ENCODE assay signal across 30 mouse cellular contexts in the genomic region with DNA sequence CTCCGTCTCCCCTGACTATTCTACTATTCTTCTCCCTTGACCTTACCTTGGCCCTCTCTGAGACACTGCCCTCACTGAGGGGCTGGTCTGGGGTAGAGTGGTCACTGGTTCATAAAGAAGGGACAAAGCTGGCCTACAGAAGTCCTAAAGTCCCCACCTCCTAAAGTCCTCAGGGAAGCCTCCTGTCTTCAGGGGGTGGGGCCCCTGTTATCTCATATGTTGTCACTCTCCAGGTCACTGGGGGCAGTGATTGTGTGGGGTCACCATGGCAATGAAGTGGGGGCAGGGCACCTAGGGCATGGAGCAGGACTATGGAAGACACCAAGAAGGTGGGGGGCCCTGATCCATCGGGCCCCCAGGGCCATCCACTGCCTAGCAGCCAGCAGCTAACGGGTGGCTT. TPM values are rescaled to one million over a fixed set of nuclear protein-coding genes. Genes with fewer than 3 reads are reported as not detected.
A peak's percentile ranks its signal among the peaks of the same experiment; 100 is the strongest.
DNase-seq lines count a peak whose midpoint lies in the region; ATAC-seq and TF ChIP-seq lines count a peak whose summit lies in the region.
"Had no signal": no experiment of that assay in that cellular context is flagged by ENCODE, and none has a peak within 500 bp of the region (broad histone marks: within the 10 kb centered on the region; RNA-seq: fewer than 3 reads in every experiment).

A gene (plus strand): TSS at position 301 of the 400 bp plus-strand sequence.

- H3K27me3 ChIP-seq in forebrain, postnatal 0 days (ENCODE audit: insufficient read depth, low read length): no peaks in the 10 kb centered on the region
- no peaks in the 10 kb centered on the region for H3K27me3 ChIP-seq in forebrain, embryonic 14.5 days (replicated peaks; ENCODE audit: control insufficient read depth, insufficient read depth, low read length)
- no peaks in the 10 kb centered on the region for H3K27me3 ChIP-seq in hindbrain, postnatal 0 days (ENCODE audit: insufficient read depth, low read length)
- H3K27me3 ChIP-seq in hindbrain, embryonic 13.5 days: no peaks in the 10 kb centered on the region
- H3K27me3 ChIP-seq in lung, embryonic 15.5 days: no peaks in the 10 kb centered on the region
- H3K27me3 ChIP-seq: embryonic facial prominence, embryonic 15.5 days had no signal

- DNase-seq in forebrain, postnatal 0 days: no peak
- DNase-seq in forebrain, embryonic 14.5 days (ENCODE audit: low spot score): no peak
- DNase-seq in hindbrain, postnatal 0 days (ENCODE audit: low spot score): no peak
- no peak for DNase-seq in lung, postnatal 10 days
- DNase-seq: adrenal gland, postnatal 25 days; cerebellum, adult 9-10 months; gastrocnemius, adult 2 months; heart, postnatal 4 days; kidney, adult 2 months; lung, adult 18-20 months; right cerebral cortex, adult 18-20 months had no signal

- WGBS in forebrain, postnatal 0 days: 80% methylated on average over 3 of the region's 3 CpGs
- WGBS in forebrain, embryonic 14.5 days: 72% methylated on average over 3 of the region's 3 CpGs
- WGBS in hindbrain, postnatal 0 days: 78% methylated on average over 3 of the region's 3 CpGs
- WGBS in hindbrain, embryonic 13.5 days: 84% methylated on average over 3 of the region's 3 CpGs
- 62% methylated on average over 3 of the region's 3 CpGs for WGBS in lung, embryonic 15.5 days
- WGBS in olfactory bulb, adult 2 months: 88% methylated on average over 3 of the region's 3 CpGs

- H3K9ac ChIP-seq in forebrain, postnatal 0 days: no peak within 1 kb of the TSS
- no peak within 1 kb of the TSS for H3K9ac ChIP-seq in forebrain, embryonic 14.5 days (ENCODE audit: low read length)
- no peak within 1 kb of the TSS for H3K9ac ChIP-seq in hindbrain, postnatal 0 days (replicated peaks; ENCODE audit: low read length)
- no peak within 1 kb of the TSS for H3K9ac ChIP-seq in hindbrain, embryonic 13.5 days
- no peak within 1 kb of the TSS for H3K9ac ChIP-seq in lung, embryonic 15.5 days
- H3K9ac ChIP-seq: embryonic facial prominence, embryonic 15.5 days; heart, embryonic 12.5 days had no signal

- no peak for ATAC-seq in forebrain, postnatal 0 days
- no peak for ATAC-seq in forebrain, embryonic 14.5 days
- 0 out of 2 replicates have a peak, but pooled peaks have one; percentile 4 for ATAC-seq in hindbrain, postnatal 0 days
- no peak for ATAC-seq in hindbrain, embryonic 13.5 days (ENCODE audit: low FRiP score)
- peak; percentile 15; the same call in 1 of the 2 replicates for ATAC-seq in lung, embryonic 15.5 days (ENCODE audit: borderline replicate concordance, extremely low read depth, low FRiP score, low TSS enrichment)
- ATAC-seq: CD4-positive, CD25-positive, alpha-beta regulatory T cell, adult 4 months; midbrain, embryonic 16.5 days had no signal

- no peak for TF ChIP-seq CTCF in forebrain, postnatal 0 days (IDR thresholded peaks at IDR 0.05; ENCODE audit: low read depth)
- TF ChIP-seq CTCF in hindbrain, postnatal 0 days (IDR thresholded peaks at IDR 0.05; ENCODE audit: low read depth): no peak
- no peak for TF ChIP-seq CTCF in olfactory bulb, adult 2 months (IDR thresholded peaks at IDR 0.05; ENCODE audit: insufficient read depth, low read depth, low read length)

- H3K4me1 ChIP-seq in forebrain, postnatal 0 days (ENCODE audit: insufficient read depth): peaks cover 14% of the 10 kb centered on the region
- H3K4me1 ChIP-seq in forebrain, embryonic 14.5 days (ENCODE audit: control insufficient read depth, insufficient read depth, low read length): peaks cover 5% of the 10 kb centered on the region; the same call in 1 of the 2 replicates
- peaks cover 14% of the 10 kb centered on the region; the same call in 1 of the 2 replicates for H3K4me1 ChIP-seq in hindbrain, postnatal 0 days (ENCODE audit: insufficient read depth, low read length)
- peaks cover 29% of the 10 kb centered on the region for H3K4me1 ChIP-seq in hindbrain, embryonic 13.5 days (replicated peaks)
- H3K4me1 ChIP-seq in lung, embryonic 15.5 days: peaks cover 32% of the 10 kb centered on the region
- H3K4me1 ChIP-seq in olfactory bulb, adult 2 months (ENCODE audit: control insufficient read depth, insufficient read depth, low read length): peaks cover 63% of the 10 kb centered on the region

- no peaks in the 10 kb centered on the region for H3K36me3 ChIP-seq in forebrain, postnatal 0 days (ENCODE audit: insufficient read depth)
- H3K36me3 ChIP-seq in forebrain, embryonic 14.5 days (ENCODE audit: control insufficient read depth, insufficient read depth, low read length): no peaks in the 10 kb centered on the region
- no peaks in the 10 kb centered on the region for H3K36me3 ChIP-seq in hindbrain, postnatal 0 days (ENCODE audit: insufficient read depth, low read length)
- H3K36me3 ChIP-seq in hindbrain, embryonic 13.5 days: no peaks in the 10 kb centered on the region
- H3K36me3 ChIP-seq in lung, embryonic 15.5 days: no peaks in the 10 kb centered on the region
- H3K36me3 ChIP-seq: embryonic facial prominence, embryonic 15.5 days; heart, embryonic 12.5 days; midbrain, embryonic 10.5 days had no signal

- H3K4me2 ChIP-seq in forebrain, postnatal 0 days (ENCODE audit: low read depth): no peak within 1 kb of the TSS
- no peak within 1 kb of the TSS for H3K4me2 ChIP-seq in forebrain, embryonic 14.5 days (ENCODE audit: low read length)
- no peak within 1 kb of the TSS for H3K4me2 ChIP-seq in hindbrain, postnatal 0 days (ENCODE audit: low read depth, low read length)
- no peak within 1 kb of the TSS for H3K4me2 ChIP-seq in hindbrain, embryonic 13.5 days
- no peak within 1 kb of the TSS for H3K4me2 ChIP-seq in lung, embryonic 15.5 days
- H3K4me2 ChIP-seq: embryonic facial prominence, embryonic 15.5 days; liver, embryonic 11.5 days had no signal

- H3K27ac ChIP-seq in forebrain, postnatal 0 days (ENCODE audit: low read depth, low read length): peak within 1 kb of the TSS; percentile 59
- H3K27ac ChIP-seq in forebrain, embryonic 14.5 days (ENCODE audit: low read depth, low read length): no peak within 1 kb of the TSS
- H3K27ac ChIP-seq in hindbrain, postnatal 0 days: no peak within 1 kb of the TSS
- no peak within 1 kb of the TSS for H3K27ac ChIP-seq in hindbrain, embryonic 13.5 days
- H3K27ac ChIP-seq in lung, embryonic 15.5 days: peak within 1 kb of the TSS; percentile 83
- 0 out of 2 replicates have a peak within 1 kb of the TSS, but pooled peaks have one; percentile 46 for H3K27ac ChIP-seq in olfactory bulb, adult 2 months (ENCODE audit: insufficient read depth, low read depth, low read length)
- H3K27ac ChIP-seq: embryonic facial prominence, embryonic 15.5 days; gastrocnemius, adult 2 months; midbrain, embryonic 10.5 days had no signal

- H3K9me3 ChIP-seq in forebrain, postnatal 0 days (ENCODE audit: low read length): no peaks in the 10 kb centered on the region
- H3K9me3 ChIP-seq in forebrain, embryonic 14.5 days (replicated peaks; ENCODE audit: control insufficient read depth, low read length): no peaks in the 10 kb centered on the region
- no peaks in the 10 kb centered on the region for H3K9me3 ChIP-seq in hindbrain, postnatal 0 days (ENCODE audit: low read length)
- no peaks in the 10 kb centered on the region for H3K9me3 ChIP-seq in hindbrain, embryonic 13.5 days
- no peaks in the 10 kb centered on the region for H3K9me3 ChIP-seq in lung, embryonic 15.5 days
- H3K9me3 ChIP-seq: embryonic facial prominence, embryonic 15.5 days; heart, embryonic 12.5 days; midbrain, embryonic 10.5 days had no signal

- H3K4me3 ChIP-seq in forebrain, postnatal 0 days (ENCODE audit: low read depth, low read length): no peak within 1 kb of the TSS
- H3K4me3 ChIP-seq in forebrain, embryonic 14.5 days (ENCODE audit: low read depth, low read length): no peak within 1 kb of the TSS
- H3K4me3 ChIP-seq in hindbrain, postnatal 0 days (ENCODE audit: low read length): no peak within 1 kb of the TSS
- H3K4me3 ChIP-seq in hindbrain, embryonic 13.5 days: no peak within 1 kb of the TSS
- no peak within 1 kb of the TSS for H3K4me3 ChIP-seq in lung, embryonic 15.5 days
- no peak within 1 kb of the TSS for H3K4me3 ChIP-seq in olfactory bulb, adult 2 months (ENCODE audit: insufficient read depth, low read depth, low read length)
- H3K4me3 ChIP-seq: embryonic facial prominence, embryonic 15.5 days; gastrocnemius, adult 2 months; heart, embryonic 12.5 days; midbrain, embryonic 10.5 days had no signal

- TF ChIP-seq POLR2A in olfactory bulb, adult 2 months (IDR thresholded peaks at IDR 0.05; ENCODE audit: insufficient read depth, low read depth, low read length): no peak

RNA-seq across cellular contexts. Expression of the gene that starts here (rescaled TPM):
- total RNA-seq in forebrain, postnatal 0 days (2014; rRNA removed): not detected in 2 replicates
- not detected in 2 replicates for polyA plus RNA-seq in forebrain, postnatal 0 days (2015; fragmentation: Nextera tagmentation; extraction: Ambion mirVana)
- not detected in 2 replicates for polyA plus RNA-seq in forebrain, embryonic 14.5 days (2014; fragmentation: Nextera tagmentation; extraction: Ambion mirVana)
- not detected in 2 replicates for total RNA-seq in hindbrain, postnatal 0 days (2014; rRNA removed)
- not detected in 2 replicates for polyA plus RNA-seq in hindbrain, postnatal 0 days (2015; fragmentation: Nextera tagmentation; extraction: Ambion mirVana)
- polyA plus RNA-seq in hindbrain, embryonic 13.5 days (2015; fragmentation: Nextera tagmentation; extraction: Ambion mirVana): not detected in 2 replicates
- not detected in 2 replicates for polyA plus RNA-seq in lung, embryonic 15.5 days (2015; fragmentation: Nextera tagmentation; extraction: Ambion mirVana)
- polyA plus RNA-seq in olfactory bulb, adult 2 months (2012; ENCODE audit: insufficient read depth, insufficient read length, low replicate concordance, missing spikeins): not detected in 2 replicates
- total RNA-seq: adrenal gland, postnatal 25 days; common myeloid progenitor, adult 5-6 weeks; gastrocnemius, adult 2 months; gastrocnemius, postnatal 4 days; heart, postnatal 4 days; layer of hippocampus, postnatal 14 days; left cerebral cortex, postnatal 10 days had no signal
- polyA plus RNA-seq: brain, embryonic 14.5 days; CD4-positive, CD25-positive, alpha-beta regulatory T cell, adult 4 months; embryonic facial prominence, embryonic 15.5 days; frontal cortex, adult 2 months; heart, embryonic 12.5 days; limb, embryonic 11.5 days; liver, embryonic 11.5 days; midbrain, embryonic 10.5 days; midbrain, embryonic 16.5 days; neural tube, embryonic 14.5 days; stomach, embryonic 14.5 days; thymus, postnatal 0 days had no signal

Comparison
In these comparisons a context has a peak if more than half of its experiments do, and no peak if none do; other contexts are left out.
1. H3K27ac ChIP-seq: peak in forebrain, postnatal 0 days (single experiment) and olfactory bulb, adult 2 months (single experiment); none in forebrain, embryonic 14.5 days (single experiment), hindbrain, postnatal 0 days (single experiment) and hindbrain, embryonic 13.5 days (single experiment).
2. Peak in ATAC-seq in hindbrain, postnatal 0 days; RNA of the gene not detected or under 1 TPM.
3. Peak in ATAC-seq and H3K27ac ChIP-seq in lung, embryonic 15.5 days; RNA of the gene not detected or under 1 TPM.